9 mouse cellular contexts compared by ENCODE assay signal in genomic region chr4:64595014-64595599, GRCm38 (mm10).
DNase-seq lines count a peak whose midpoint lies in the region; ATAC-seq and TF ChIP-seq lines count a peak whose summit lies in the region.
"Had no signal": no experiment of that assay in that cellular context is flagged by ENCODE, and none has a peak within 500 bp of the region (broad histone marks: within the 10 kb centered on the region; RNA-seq: fewer than 3 reads in every experiment).

No protein-coding gene starts in this region.

- H3K4me3 ChIP-seq in kidney, adult 2 months (ENCODE audit: insufficient read depth, low read depth, low read length), result no peak overlapping the region
- no peak overlapping the region for H3K4me3 ChIP-seq in kidney, embryonic 15.5 days (replicated peaks)
- H3K4me3 ChIP-seq in small intestine, adult 2 months (ENCODE audit: low read depth, low read length), result no peak overlapping the region
- H3K4me3 ChIP-seq in midbrain, embryonic 11.5 days (ENCODE audit: low read depth, low read length), result no peak overlapping the region
- H3K4me3 ChIP-seq: embryonic facial prominence, embryonic 12.5 days had no signal

- no peaks in the 10 kb centered on the region for H3K36me3 ChIP-seq in kidney, adult 2 months (ENCODE audit: control insufficient read depth, insufficient read depth, low read length)
- no peaks in the 10 kb centered on the region for H3K36me3 ChIP-seq in kidney, embryonic 15.5 days
- no peaks in the 10 kb centered on the region for H3K36me3 ChIP-seq in small intestine, adult 2 months (ENCODE audit: control insufficient read depth, insufficient read depth, low read length)
- no peaks in the 10 kb centered on the region for H3K36me3 ChIP-seq in midbrain, embryonic 11.5 days (ENCODE audit: control insufficient read depth, insufficient read depth, low read length)
- H3K36me3 ChIP-seq: embryonic facial prominence, embryonic 12.5 days had no signal

- 52% methylated on average over 8 of the region's 8 CpGs for WGBS in kidney, adult 2 months
- WGBS in kidney, embryonic 15.5 days, result 51% methylated on average over 8 of the region's 8 CpGs
- WGBS in small intestine, adult 2 months, result 58% methylated on average over 8 of the region's 8 CpGs
- WGBS in midbrain, embryonic 11.5 days, result 81% methylated on average over 8 of the region's 8 CpGs

- no peak for ATAC-seq in kidney, embryonic 15.5 days (replicated peaks; ENCODE audit: low FRiP score)
- ATAC-seq in midbrain, embryonic 11.5 days (ENCODE audit: low FRiP score), result no peak

- TF ChIP-seq POLR2A in kidney, adult 2 months (IDR thresholded peaks at IDR 0.05; ENCODE audit: low read depth, low read length), result no peak
- TF ChIP-seq POLR2A in brain, embryonic 14.5 days (IDR thresholded peaks at IDR 0.05; ENCODE audit: borderline replicate concordance, extremely low read depth, insufficient read depth, insufficient read length, poor library complexity, severe bottlenecking), result no peak
- TF ChIP-seq POLR2A in small intestine, adult 2 months (IDR thresholded peaks at IDR 0.05; ENCODE audit: low read depth, low read length), result no peak

- H3K9me3 ChIP-seq in kidney, embryonic 15.5 days (replicated peaks), result no peaks in the 10 kb centered on the region
- no peaks in the 10 kb centered on the region for H3K9me3 ChIP-seq in midbrain, embryonic 11.5 days (ENCODE audit: control insufficient read depth, low read length)
- H3K9me3 ChIP-seq: embryonic facial prominence, embryonic 12.5 days had no signal

- no peak for TF ChIP-seq CTCF in kidney, adult 2 months (conservative IDR thresholded peaks at IDR 0.05; ENCODE audit: insufficient read depth, insufficient read length, low read depth, low read length)
- TF ChIP-seq CTCF in brain, embryonic 14.5 days (IDR thresholded peaks at IDR 0.05; ENCODE audit: borderline replicate concordance, extremely low read depth, insufficient read depth, insufficient read length), result no peak
- no peak for TF ChIP-seq CTCF in small intestine, adult 2 months (IDR thresholded peaks at IDR 0.05; ENCODE audit: extremely low read depth, insufficient read length, insufficient replicate concordance, low read depth, low read length)

- DNase-seq in kidney, adult 2 months, result peak; percentile 80
- DNase-seq in brain, embryonic 14.5 days (ENCODE audit: low read depth), result peak; percentile 7
- peak; percentile 65 for DNase-seq in kidney, adult 9 months
- DNase-seq in midbrain, embryonic 11.5 days (ENCODE audit: low spot score, missing footprints), result no peak
- no peak for DNase-seq in thymus, postnatal 10 days (ENCODE audit: low spot score in 2 of 2)
- DNase-seq in left cerebral cortex, adult 8-10 months (ENCODE audit: low spot score in 2 of 2), result no peak

- H3K4me1 ChIP-seq in kidney, adult 2 months (ENCODE audit: control insufficient read depth, insufficient read depth, low read length), result no peaks in the 10 kb centered on the region
- H3K4me1 ChIP-seq in kidney, embryonic 15.5 days, result no peaks in the 10 kb centered on the region
- H3K4me1 ChIP-seq in small intestine, adult 2 months (ENCODE audit: control insufficient read depth, insufficient read depth, insufficient read length, low read length), result no peaks in the 10 kb centered on the region
- H3K4me1 ChIP-seq in midbrain, embryonic 11.5 days (ENCODE audit: control insufficient read depth, insufficient read depth, low read length), result no peaks in the 10 kb centered on the region
- H3K4me1 ChIP-seq: embryonic facial prominence, embryonic 12.5 days had no signal

- no peak overlapping the region for H3K4me2 ChIP-seq in kidney, embryonic 15.5 days
- no peak overlapping the region for H3K4me2 ChIP-seq in midbrain, embryonic 11.5 days
- H3K4me2 ChIP-seq: embryonic facial prominence, embryonic 12.5 days had no signal

- H3K27ac ChIP-seq in kidney, adult 2 months (ENCODE audit: insufficient read depth, low read depth, low read length), result no peak overlapping the region
- H3K27ac ChIP-seq in kidney, embryonic 15.5 days, result no peak overlapping the region
- H3K27ac ChIP-seq in small intestine, adult 2 months (ENCODE audit: insufficient read depth, low read depth, low read length), result 0 out of 2 replicates have a peak overlapping the region, but pooled peaks have one; percentile 27
- no peak overlapping the region for H3K27ac ChIP-seq in midbrain, embryonic 11.5 days (ENCODE audit: low read depth, low read length)
- H3K27ac ChIP-seq: embryonic facial prominence, embryonic 12.5 days had no signal

- H3K27me3 ChIP-seq in kidney, adult 2 months (replicated peaks; ENCODE audit: control insufficient read depth, insufficient read depth, low read length), result no peaks in the 10 kb centered on the region
- H3K27me3 ChIP-seq in kidney, embryonic 15.5 days, result no peaks in the 10 kb centered on the region
- H3K27me3 ChIP-seq in small intestine, adult 2 months (ENCODE audit: control insufficient read depth, insufficient read depth, low read length), result no peaks in the 10 kb centered on the region
- no peaks in the 10 kb centered on the region for H3K27me3 ChIP-seq in midbrain, embryonic 11.5 days (ENCODE audit: control insufficient read depth, insufficient read depth, low read length)
- H3K27me3 ChIP-seq: embryonic facial prominence, embryonic 12.5 days had no signal

- H3K9ac ChIP-seq in kidney, embryonic 15.5 days, result no peak overlapping the region
- no peak overlapping the region for H3K9ac ChIP-seq in midbrain, embryonic 11.5 days (ENCODE audit: low read length)
- H3K9ac ChIP-seq: embryonic facial prominence, embryonic 12.5 days had no signal

Comparison
In these comparisons a context has a peak if more than half of its experiments do, and no peak if none do; other contexts are left out.
1. DNase-seq: peak in kidney, adult 2 months (single experiment), brain, embryonic 14.5 days (single experiment) and kidney, adult 9 months (single experiment); none in midbrain, embryonic 11.5 days (single experiment), thymus, postnatal 10 days (0 of 2) and left cerebral cortex, adult 8-10 months (0 of 2).